Mouse (Mus musculus): ENCODE measurements at regions not wholly inside any gene's neighbourhood (a gene's known extent, or its start where the extent isn't known, plus 50 kb on each side); places are given as distances from the start of the nearest gene placed in this dataset.

DNA sequence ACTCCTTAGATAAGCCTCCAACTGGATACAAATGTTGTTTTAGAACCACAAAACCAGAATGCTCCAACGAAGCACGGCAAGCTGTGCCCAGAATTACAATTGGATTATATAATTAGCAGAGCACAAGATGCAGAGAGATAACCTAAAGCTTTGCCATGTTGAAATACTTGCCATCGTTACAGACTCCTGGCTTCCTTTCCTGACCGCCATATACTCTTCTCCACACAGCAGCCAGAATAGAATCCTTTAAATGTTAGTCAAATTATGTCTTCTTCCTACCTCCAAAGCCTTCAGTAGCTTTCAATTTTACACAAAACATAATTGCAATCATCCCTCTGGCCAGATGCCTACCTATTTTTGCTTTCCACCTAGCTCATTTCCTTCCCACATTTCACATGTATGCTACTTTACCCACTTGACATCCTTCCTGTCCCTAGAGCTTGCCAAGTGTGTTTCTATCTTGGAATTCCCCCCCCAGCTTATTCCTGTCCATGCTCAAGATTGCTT is 52.8 kb upstream of the G2e3 start:
- Histone ChIP-seq H3K36me3 (replicated peaks) (no peaks in the 10 kb centered on the region), H3K4me1 (no peaks in the 10 kb centered on the region), H3K27me3 (replicated peaks; ENCODE audit: low read depth, poor library complexity, severe bottlenecking) (no peaks in the 10 kb centered on the region), H3K27ac (replicated peaks) (no peak overlapping the region), H3K9me3 (no peaks in the 10 kb centered on the region), H3K4me3 (no peak overlapping the region)
- WGBS: 84% methylated on average over 4 of the region's 4 CpGs
- DNase-seq (ENCODE audit: low spot score): no peak

DNA sequence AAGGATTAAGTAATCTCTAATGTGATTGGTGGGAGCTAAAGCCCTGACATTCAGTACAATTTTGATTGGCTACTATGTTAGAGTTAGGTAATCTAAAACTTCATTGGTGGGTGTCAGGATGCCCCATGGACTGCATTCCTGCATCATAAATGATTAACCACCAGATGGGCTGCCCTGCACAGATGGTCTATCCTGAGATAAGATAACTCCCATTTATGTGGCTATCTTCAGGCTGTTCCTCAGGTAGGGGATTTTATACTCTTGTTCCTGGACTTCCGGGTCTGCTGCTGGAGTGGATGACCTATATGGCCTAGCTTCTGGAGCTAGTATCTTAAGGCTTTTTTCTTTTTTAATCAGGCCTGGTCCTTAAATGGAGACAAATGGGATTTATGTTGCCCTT is 69.5 kb upstream of the G2e3 start:
- no peaks in the 10 kb centered on the region for H3K36me3 ChIP-seq (replicated peaks)
- no peaks in the 10 kb centered on the region for H3K27me3 ChIP-seq (replicated peaks; ENCODE audit: low read depth, poor library complexity, severe bottlenecking)
- no peaks in the 10 kb centered on the region for H3K4me1 ChIP-seq
- no peak for DNase-seq (ENCODE audit: low spot score)
- WGBS: 80% methylated on average over 1 of the region's 1 CpGs
- no peak overlapping the region for H3K4me3 ChIP-seq
- no peaks in the 10 kb centered on the region for H3K9me3 ChIP-seq
- H3K27ac ChIP-seq (replicated peaks): no peak overlapping the region

DNA sequence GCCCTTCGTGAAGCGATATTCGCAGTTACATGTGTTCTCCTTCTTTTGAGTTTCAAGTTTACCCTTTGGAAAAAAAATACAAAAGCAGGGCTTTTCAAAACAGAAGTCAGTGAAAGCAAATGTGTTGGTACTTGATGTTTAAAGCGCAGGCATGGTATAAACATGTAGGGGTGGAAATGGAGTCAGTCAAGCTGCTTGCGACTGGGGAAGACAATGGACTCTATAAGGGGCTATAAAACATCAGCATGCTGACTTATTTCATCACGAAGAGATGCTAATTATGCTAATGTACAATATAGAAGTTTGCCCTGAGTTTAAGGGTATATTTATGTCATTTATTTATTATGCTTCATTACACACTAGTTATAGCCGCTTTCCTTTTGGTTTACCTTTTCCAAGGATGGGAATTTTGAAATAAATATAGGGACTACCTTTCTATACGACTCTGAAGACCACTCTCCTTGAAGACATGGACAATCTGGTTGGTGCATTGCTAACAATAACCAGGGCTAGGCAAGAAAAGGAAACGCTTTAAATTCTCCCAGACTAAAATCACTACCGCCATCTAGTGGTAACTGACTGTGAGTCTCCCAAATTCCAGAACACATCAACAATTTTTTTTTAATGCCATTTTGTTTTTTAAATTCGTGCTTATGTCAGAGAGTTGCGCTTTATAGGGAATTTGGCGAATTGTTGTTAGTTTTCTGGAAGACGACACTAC is 71.9 kb upstream of the G2e3 start:
- Histone ChIP-seq H3K4me1 (no peaks in the 10 kb centered on the region), H3K4me3 (no peak overlapping the region), H3K36me3 (replicated peaks) (no peaks in the 10 kb centered on the region), H3K9me3 (no peaks in the 10 kb centered on the region), H3K27me3 (replicated peaks; ENCODE audit: low read depth, poor library complexity, severe bottlenecking) (no peaks in the 10 kb centered on the region), H3K27ac (replicated peaks) (no peak overlapping the region)
- WGBS: 52% methylated on average over 14 of the region's 14 CpGs
- DNase-seq (ENCODE audit: low spot score): no peak

DNA sequence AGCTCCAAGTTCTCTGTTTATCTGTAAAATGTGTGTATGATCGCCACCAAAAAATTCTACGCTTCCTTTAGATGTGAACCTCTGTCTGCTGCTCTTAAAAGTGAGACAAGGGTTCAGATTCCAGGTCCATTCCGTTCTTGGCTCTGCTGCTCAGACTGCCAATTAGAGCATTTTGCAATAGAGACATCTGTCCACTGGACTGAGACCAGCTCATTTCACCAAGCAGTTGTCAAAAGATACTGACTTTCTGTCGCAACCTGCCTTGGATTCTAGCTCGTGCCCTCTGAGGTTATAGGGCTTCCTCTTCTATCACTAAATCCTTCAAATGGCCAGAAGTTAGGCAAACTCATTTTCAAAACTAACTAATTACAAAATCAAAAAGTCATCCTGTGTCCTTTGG is 74.4 kb upstream of the G2e3 start:
- Histone ChIP-seq H3K27ac (replicated peaks) (no peak overlapping the region), H3K9me3 (no peaks in the 10 kb centered on the region), H3K27me3 (replicated peaks; ENCODE audit: low read depth, poor library complexity, severe bottlenecking) (no peaks in the 10 kb centered on the region), H3K36me3 (replicated peaks) (no peaks in the 10 kb centered on the region), H3K4me3 (no peak overlapping the region), H3K4me1 (no peaks in the 10 kb centered on the region)
- DNase-seq (ENCODE audit: low spot score): no peak
- WGBS: 87% methylated on average over 5 of the region's 5 CpGs

GRCm38 (mm10) chr12:51242839-51243238 is 105.0 kb upstream of the G2e3 start:
- WGBS: 89% methylated on average over 7 of the region's 7 CpGs
- Histone ChIP-seq H3K4me3 (no peak overlapping the region), H3K27ac (replicated peaks) (no peak overlapping the region), H3K9me3 (no peaks in the 10 kb centered on the region), H3K4me1 (no peaks in the 10 kb centered on the region), H3K36me3 (replicated peaks) (no peaks in the 10 kb centered on the region), H3K27me3 (replicated peaks; ENCODE audit: low read depth, poor library complexity, severe bottlenecking) (no peaks in the 10 kb centered on the region)
- no peak for DNase-seq (ENCODE audit: low spot score)

DNA sequence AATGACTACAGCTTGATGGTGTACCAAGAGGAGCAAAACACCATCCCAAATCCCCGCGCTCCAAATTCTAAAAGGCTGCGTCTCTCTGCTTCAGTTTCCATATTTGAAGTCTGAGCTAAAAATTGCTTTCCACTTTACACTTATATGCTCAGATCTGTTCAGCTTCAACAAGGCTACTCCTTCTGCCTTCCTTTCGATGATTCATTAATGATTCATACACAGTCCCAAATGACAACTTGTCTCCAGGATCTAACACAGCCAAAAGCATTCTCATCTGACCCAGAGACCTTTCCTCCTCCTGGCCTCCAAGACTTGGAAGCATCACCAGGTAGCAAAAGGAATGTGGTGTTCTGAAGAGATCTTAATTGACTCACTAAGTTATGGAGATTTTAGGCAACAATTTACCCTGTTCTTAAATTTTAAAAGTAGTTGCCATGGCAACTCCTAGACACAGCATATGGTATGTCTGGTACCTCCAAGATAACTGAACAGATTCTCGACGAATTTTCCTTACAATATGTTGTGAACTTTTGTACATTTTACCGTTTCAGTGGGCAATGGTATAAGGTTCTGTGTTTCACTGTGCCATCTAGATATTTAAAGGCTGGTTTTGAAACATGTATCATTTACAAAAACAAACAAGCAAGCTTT is 106.6 kb upstream of the G2e3 start:
- DNase-seq (ENCODE audit: low spot score): no peak
- Histone ChIP-seq H3K4me1 (no peaks in the 10 kb centered on the region), H3K9me3 (no peaks in the 10 kb centered on the region), H3K4me3 (no peak overlapping the region), H3K27me3 (replicated peaks; ENCODE audit: low read depth, poor library complexity, severe bottlenecking) (no peaks in the 10 kb centered on the region), H3K27ac (replicated peaks) (no peak overlapping the region), H3K36me3 (replicated peaks) (no peaks in the 10 kb centered on the region)
- 92% methylated on average over 7 of the region's 7 CpGs for WGBS

GRCm38 (mm10) chr12:51211691-51212090 is 136.2 kb upstream of the G2e3 start:
- no peak overlapping the region for H3K27ac ChIP-seq (replicated peaks)
- no peaks in the 10 kb centered on the region for H3K4me1 ChIP-seq
- no peaks in the 10 kb centered on the region for H3K27me3 ChIP-seq (replicated peaks; ENCODE audit: low read depth, poor library complexity, severe bottlenecking)
- H3K36me3 ChIP-seq (replicated peaks): no peaks in the 10 kb centered on the region
- 41% methylated on average over 2 of the region's 2 CpGs for WGBS
- H3K4me3 ChIP-seq: no peak overlapping the region
- no peaks in the 10 kb centered on the region for H3K9me3 ChIP-seq
- no peak for DNase-seq (ENCODE audit: low spot score)

DNA sequence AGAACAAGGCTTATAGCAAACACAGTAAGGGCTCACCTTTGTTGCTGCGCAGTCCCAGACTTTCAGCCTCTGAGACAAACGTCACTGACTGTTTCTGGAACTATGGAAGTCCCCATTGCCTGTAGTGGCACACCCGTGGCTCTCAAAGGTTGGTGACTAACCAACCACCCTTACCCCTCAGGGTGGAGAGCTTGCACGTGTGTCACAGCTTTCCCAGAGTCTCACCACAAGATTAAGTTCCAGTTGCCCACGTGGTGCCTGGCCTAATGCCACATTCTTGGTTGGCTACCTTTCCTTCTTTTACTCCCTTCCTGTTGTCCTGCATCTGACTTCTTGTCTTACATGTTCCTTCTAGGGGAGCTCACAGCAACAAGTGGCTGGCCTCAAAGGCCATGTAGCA is 151.6 kb upstream of the G2e3 start:
- peaks cover 5% of the 10 kb centered on the region; the same call in 1 of the 2 replicates for H3K4me1 ChIP-seq
- H3K27ac ChIP-seq (replicated peaks): no peak overlapping the region
- no peaks in the 10 kb centered on the region for H3K36me3 ChIP-seq (replicated peaks)
- H3K9me3 ChIP-seq: no peaks in the 10 kb centered on the region
- 79% methylated on average over 5 of the region's 5 CpGs for WGBS
- no peaks in the 10 kb centered on the region for H3K27me3 ChIP-seq (replicated peaks; ENCODE audit: low read depth, poor library complexity, severe bottlenecking)
- no peak for DNase-seq (ENCODE audit: low spot score)
- no peak overlapping the region for H3K4me3 ChIP-seq

DNA sequence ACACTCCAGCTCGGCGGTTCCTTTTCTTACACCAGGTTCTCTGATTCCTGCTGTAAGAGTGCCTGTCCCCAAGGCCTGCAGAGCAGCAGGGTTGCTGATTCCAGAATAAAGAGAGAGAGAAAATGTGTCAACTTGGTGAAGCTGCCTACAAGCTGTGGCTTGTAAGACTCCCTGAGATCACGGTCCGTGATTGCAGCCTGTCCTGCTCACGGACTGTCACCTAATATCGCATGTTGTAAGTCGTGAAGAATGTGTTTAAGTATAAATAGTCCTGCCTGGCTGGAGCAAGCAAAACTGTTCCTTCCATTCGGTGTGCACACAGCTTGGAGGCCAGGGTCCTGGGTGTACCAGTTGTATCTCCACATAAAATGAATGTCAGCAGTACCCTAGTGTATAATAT is 152.7 kb upstream of the G2e3 start:
- no peak overlapping the region for H3K4me3 ChIP-seq
- H3K27ac ChIP-seq (replicated peaks): no peak overlapping the region
- no peaks in the 10 kb centered on the region for H3K36me3 ChIP-seq (replicated peaks)
- 78% methylated on average over 8 of the region's 8 CpGs for WGBS
- DNase-seq (ENCODE audit: low spot score): peak; percentile 8
- no peaks in the 10 kb centered on the region for H3K27me3 ChIP-seq (replicated peaks; ENCODE audit: low read depth, poor library complexity, severe bottlenecking)
- no peaks in the 10 kb centered on the region for H3K9me3 ChIP-seq
- H3K4me1 ChIP-seq: peaks cover 13% of the 10 kb centered on the region

- DNase-seq (ENCODE audit: low spot score): peak; percentile 12
- H3K27ac ChIP-seq (replicated peaks): no peak overlapping the region
- WGBS: 27% methylated on average over 1 of the region's 1 CpGs
Observed at GRCm38 (mm10) chr12:51190754-51191153, 157.1 kb upstream of the G2e3 start.

GRCm38 (mm10) chr12:51190186-51190585 is 157.7 kb upstream of the G2e3 start:
- no peak for DNase-seq (ENCODE audit: low spot score)
- H3K27ac ChIP-seq (replicated peaks): no peak overlapping the region
- H3K36me3 ChIP-seq (replicated peaks): no peaks in the 10 kb centered on the region
- H3K4me3 ChIP-seq: no peak overlapping the region
- H3K9me3 ChIP-seq: no peaks in the 10 kb centered on the region
- no peaks in the 10 kb centered on the region for H3K27me3 ChIP-seq (replicated peaks; ENCODE audit: low read depth, poor library complexity, severe bottlenecking)
- H3K4me1 ChIP-seq: peaks cover 8% of the 10 kb centered on the region
- WGBS: 64% methylated on average over 5 of the region's 5 CpGs

More at GRCm38 (mm10) chr12:51190754-51191153, 157.1 kb upstream of the G2e3 start:
- Histone ChIP-seq H3K4me3 (no peak overlapping the region), H3K9me3 (no peaks in the 10 kb centered on the region), H3K4me1 (peaks cover 8% of the 10 kb centered on the region), H3K36me3 (replicated peaks) (no peaks in the 10 kb centered on the region), H3K27me3 (replicated peaks; ENCODE audit: low read depth, poor library complexity, severe bottlenecking) (no peaks in the 10 kb centered on the region)

DNA sequence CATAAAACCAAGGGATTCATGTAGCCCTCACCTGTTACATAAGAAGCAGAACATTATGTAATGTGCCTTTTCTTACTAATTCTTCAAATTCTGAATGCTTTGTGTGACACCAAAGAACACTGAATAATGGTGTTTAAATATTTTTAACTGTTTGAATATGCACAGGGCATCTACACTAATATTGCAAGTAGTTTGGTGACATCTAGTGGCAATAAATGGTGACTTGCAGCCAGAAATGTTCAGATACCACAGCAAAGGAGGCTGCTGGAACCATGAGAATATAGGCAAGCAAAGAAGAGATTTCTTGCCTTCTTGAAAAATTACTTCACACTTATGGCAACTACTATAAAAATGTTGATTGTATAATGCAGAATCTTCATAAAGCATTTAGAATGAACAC is 159.6 kb upstream of the G2e3 start:
- Histone ChIP-seq H3K4me3 (no peak overlapping the region), H3K27me3 (replicated peaks; ENCODE audit: low read depth, poor library complexity, severe bottlenecking) (no peaks in the 10 kb centered on the region), H3K36me3 (replicated peaks) (no peaks in the 10 kb centered on the region), H3K4me1 (peaks cover 8% of the 10 kb centered on the region), H3K9me3 (no peaks in the 10 kb centered on the region), H3K27ac (replicated peaks) (no peak overlapping the region)
- no peak for DNase-seq (ENCODE audit: low spot score)

- WGBS: 78% methylated on average over 6 of the region's 6 CpGs
- Histone ChIP-seq H3K9me3 (no peaks in the 10 kb centered on the region), H3K36me3 (replicated peaks) (no peaks in the 10 kb centered on the region), H3K27ac (replicated peaks) (no peak overlapping the region), H3K4me1 (peaks cover 8% of the 10 kb centered on the region), H3K27me3 (replicated peaks; ENCODE audit: low read depth, poor library complexity, severe bottlenecking) (no peaks in the 10 kb centered on the region), H3K4me3 (no peak overlapping the region)
- DNase-seq (ENCODE audit: low spot score): no peak
Observed at GRCm38 (mm10) chr12:51187726-51188125, 160.1 kb upstream of the G2e3 start.

Data from embryonic facial prominence, embryonic 10.5 days (tissue).